Mouse (Mus musculus): ENCODE data around the gene Ccndbp1. TPM values are rescaled to one million over a fixed set of nuclear protein-coding genes. Genes with fewer than 3 reads are reported as not detected.

Gene Ccndbp1
- total RNA-seq, 2 experiments from 2014 or later: 57.6 to 64.0 TPM

Small RNA genes lying within 50 kb of the gene (microRNA-seq; reads per million reads assigned to microRNA genes)
- gene Gm44325: 0 reads per million in 2 experiments

Other genes starting within 250 kb of the Ccndbp1 start
- gene Cdan1, start 158.3 kb upstream of the Ccndbp1 start, total RNA-seq (2021): 10 to 100 TPM; 23.5 to 24.8 TPM
- gene Ttbk2, start 157.8 kb upstream of the Ccndbp1 start, total RNA-seq (2021): 10 to 100 TPM; 71.5 to 73.2 TPM
- 10 to 100 TPM; 40.2 to 44.3 TPM for gene Ubr1, start 37.7 kb upstream of the Ccndbp1 start, total RNA-seq (2021)
- 10 to 100 TPM; 22.0 to 23.1 TPM for gene Tmem62, start 31.4 kb upstream of the Ccndbp1 start, total RNA-seq (2021)
- gene Epb42, start 28.7 kb downstream of the Ccndbp1 start, total RNA-seq (2021): not detected
- not detected for gene Tgm5, start 77.4 kb downstream of the Ccndbp1 start, total RNA-seq (2021)
- under 1 TPM; 0.20 TPM for gene Tgm7, start 101.4 kb downstream of the Ccndbp1 start, total RNA-seq (2021)
- 10 to 100 TPM; 20.2 to 21.1 TPM for gene Adal, start 132.0 kb downstream of the Ccndbp1 start, total RNA-seq (2021)
- gene Lcmt2, start 132.2 kb downstream of the Ccndbp1 start, total RNA-seq (2021): 1 to 10 TPM; 6.3 to 6.9 TPM
- gene Tubgcp4, start 162.3 kb downstream of the Ccndbp1 start, total RNA-seq (2021): 10 to 100 TPM; 37.1 to 37.4 TPM
- 1 to 10 TPM; 6.5 to 7.0 TPM for gene Zscan29, start 162.7 kb downstream of the Ccndbp1 start, total RNA-seq (2021)